8 mouse cellular contexts compared by ENCODE assay signal in genomic region chr10:75556026-75556425, GRCm38 (mm10). TPM values are rescaled to one million over a fixed set of nuclear protein-coding genes. Genes with fewer than 3 reads are reported as not detected.
DNase-seq lines count a peak whose midpoint lies in the region; ATAC-seq lines count a peak whose summit lies in the region.

No protein-coding gene starts in this region.

- peaks cover 35% of the 10 kb centered on the region for H3K27me3 ChIP-seq in forebrain, embryonic 12.5 days
- no peaks in the 10 kb centered on the region for H3K27me3 ChIP-seq in midbrain, embryonic 16.5 days (ENCODE audit: control insufficient read depth, insufficient read depth, low read depth, low read length)

- peak overlapping the region; percentile 81 for H3K27ac ChIP-seq in forebrain, embryonic 12.5 days
- peak overlapping the region; percentile 35 for H3K27ac ChIP-seq in midbrain, embryonic 16.5 days (ENCODE audit: low read length)

- H3K4me1 ChIP-seq in forebrain, embryonic 12.5 days, result peaks cover 41% of the 10 kb centered on the region
- peaks cover 32% of the 10 kb centered on the region for H3K4me1 ChIP-seq in midbrain, embryonic 16.5 days (ENCODE audit: control insufficient read depth, insufficient read depth, low read length)

- H3K9ac ChIP-seq in forebrain, embryonic 12.5 days, result 0 out of 2 replicates have a peak overlapping the region, but pooled peaks have one; percentile 9
- H3K9ac ChIP-seq in midbrain, embryonic 16.5 days (ENCODE audit: low read depth, low read length), result no peak overlapping the region

- WGBS in forebrain, embryonic 12.5 days, result 27% methylated on average over 9 of the region's 9 CpGs
- WGBS in midbrain, embryonic 16.5 days, result 16% methylated on average over 9 of the region's 9 CpGs

- H3K36me3 ChIP-seq in forebrain, embryonic 12.5 days (replicated peaks), result no peaks in the 10 kb centered on the region
- H3K36me3 ChIP-seq in midbrain, embryonic 16.5 days (ENCODE audit: control insufficient read depth, insufficient read depth, low read length), result peaks cover 14% of the 10 kb centered on the region

- no peaks in the 10 kb centered on the region for H3K9me3 ChIP-seq in forebrain, embryonic 12.5 days
- no peaks in the 10 kb centered on the region for H3K9me3 ChIP-seq in midbrain, embryonic 16.5 days (replicated peaks; ENCODE audit: control insufficient read depth, low read length, poor library complexity, severe bottlenecking)

- peak; percentile 60; the same call in 1 of the 2 replicates for ATAC-seq in forebrain, embryonic 12.5 days (ENCODE audit: low FRiP score)
- peak; percentile 39 for ATAC-seq in midbrain, embryonic 16.5 days

- no peak overlapping the region for H3K4me2 ChIP-seq in forebrain, embryonic 12.5 days
- no peak overlapping the region for H3K4me2 ChIP-seq in midbrain, embryonic 16.5 days (ENCODE audit: low read length)

- H3K4me3 ChIP-seq in forebrain, embryonic 12.5 days (replicated peaks), result no peak overlapping the region
- H3K4me3 ChIP-seq in midbrain, embryonic 16.5 days (ENCODE audit: low read depth, low read length), result no peak overlapping the region

- peak; percentile 73 for DNase-seq in adrenal gland, postnatal 14 days
- DNase-seq in adrenal gland, adult 2 months, result no peak
- peak; percentile 11 for DNase-seq in 3T3-L1 (ENCODE audit: low read depth, low spot score)
- peak; percentile 92 for DNase-seq in layer of hippocampus, adult 9-11 months
- no peak for DNase-seq in T-cell, adult 2 months (ENCODE audit: low spot score)
- no peak for DNase-seq in kidney, adult 18-20 months

RNA-seq across cellular contexts. Expression of gene Lrrc75b, which starts 4.1 kb away (rescaled TPM):
- total RNA-seq in adrenal gland, postnatal 14 days (2021), result 0.70 and 1.1 TPM in 2 replicates
- total RNA-seq in adrenal gland, adult 2 months (2021), result under 1 TPM; 0.14 to 0.41 TPM
- 0.17 and 0.30 TPM in 2 replicates for polyA plus RNA-seq in adrenal gland, adult 2 months (2012; rRNA removed)
- 5.5 and 7.4 TPM in 2 replicates for polyA plus RNA-seq in forebrain, embryonic 12.5 days (2016; fragmentation: Nextera tagmentation; extraction: Ambion mirVana)
- 42.4 and 44.7 TPM in 2 replicates for polyA plus RNA-seq in midbrain, embryonic 16.5 days (2015; fragmentation: Nextera tagmentation; extraction: Ambion mirVana)

RNA-seq across cellular contexts. Expression of gene Ggt1, which starts 5.4 kb away (rescaled TPM):
- 1.7 TPM in 1 of 2 replicates, not detected in the other for total RNA-seq in adrenal gland, postnatal 14 days (2021)
- not detected for total RNA-seq in adrenal gland, adult 2 months (2021)
- polyA plus RNA-seq in adrenal gland, adult 2 months (2012; rRNA removed), result 0.15 and 0.20 TPM in 2 replicates
- 0.58 and 2.3 TPM in 2 replicates for polyA plus RNA-seq in forebrain, embryonic 12.5 days (2016; fragmentation: Nextera tagmentation; extraction: Ambion mirVana)
- polyA plus RNA-seq in midbrain, embryonic 16.5 days (2015; fragmentation: Nextera tagmentation; extraction: Ambion mirVana), result 1.3 TPM in 2 replicates

RNA-seq across cellular contexts. Expression of gene Ggt5, which starts 33.1 kb away (rescaled TPM):
- total RNA-seq in adrenal gland, postnatal 14 days (2021), result 6.2 and 8.0 TPM in 2 replicates
- total RNA-seq in adrenal gland, adult 2 months (2021), result 1 to 10 TPM; 5.4 to 7.1 TPM
- polyA plus RNA-seq in adrenal gland, adult 2 months (2012; rRNA removed), result 52.7 and 56.5 TPM in 2 replicates
- polyA plus RNA-seq in forebrain, embryonic 12.5 days (2016; fragmentation: Nextera tagmentation; extraction: Ambion mirVana), result 0.74 and 0.90 TPM in 2 replicates
- polyA plus RNA-seq in midbrain, embryonic 16.5 days (2015; fragmentation: Nextera tagmentation; extraction: Ambion mirVana), result 2.1 and 2.5 TPM in 2 replicates

RNA-seq across cellular contexts. Expression of gene Gucd1, which starts 38.3 kb away (rescaled TPM):
- 41.0 and 61.5 TPM in 2 replicates for total RNA-seq in adrenal gland, postnatal 14 days (2021)
- 10 to 100 TPM; 25.9 to 26.0 TPM for total RNA-seq in adrenal gland, adult 2 months (2021)
- 56.1 and 74.1 TPM in 2 replicates for polyA plus RNA-seq in adrenal gland, adult 2 months (2012; rRNA removed)
- 23.5 and 24.4 TPM in 2 replicates for polyA plus RNA-seq in forebrain, embryonic 12.5 days (2016; fragmentation: Nextera tagmentation; extraction: Ambion mirVana)
- polyA plus RNA-seq in midbrain, embryonic 16.5 days (2015; fragmentation: Nextera tagmentation; extraction: Ambion mirVana), result 19.7 and 20.7 TPM in 2 replicates

RNA-seq across cellular contexts. Expression of gene Snrpd3, which starts 38.7 kb away (rescaled TPM):
- total RNA-seq in adrenal gland, postnatal 14 days (2021), result 87.9 and 88.0 TPM in 2 replicates
- total RNA-seq in adrenal gland, adult 2 months (2021), result 10 to 100 TPM; 87.1 to 92.8 TPM
- 1.7 and 3.6 TPM in 2 replicates for polyA plus RNA-seq in adrenal gland, adult 2 months (2012; rRNA removed)
- polyA plus RNA-seq in forebrain, embryonic 12.5 days (2016; fragmentation: Nextera tagmentation; extraction: Ambion mirVana), result 204 and 215 TPM in 2 replicates
- 125 and 136 TPM in 2 replicates for polyA plus RNA-seq in midbrain, embryonic 16.5 days (2015; fragmentation: Nextera tagmentation; extraction: Ambion mirVana)

Comparison
In these comparisons a context has a peak if more than half of its experiments do, and no peak if none do; other contexts are left out.
1. DNase-seq: peak in adrenal gland, postnatal 14 days (single experiment), 3T3-L1 (single experiment) and layer of hippocampus, adult 9-11 months (single experiment); none in adrenal gland, adult 2 months (single experiment), T-cell, adult 2 months (single experiment) and kidney, adult 18-20 months (single experiment).
2. RNA of gene Ggt5, which starts 33.1 kb away (polyA plus RNA-seq): 52.7 to 56.5 TPM in adrenal gland, adult 2 months; 2.1 to 2.5 TPM in midbrain, embryonic 16.5 days and 0.74 to 0.90 TPM in forebrain, embryonic 12.5 days; every median in the first group is over 10 times any median in the second.